Mouse (Mus musculus): Measurements from ENCODE around the gene Pusl1. TPM values are rescaled to one million over a fixed set of nuclear protein-coding genes. Genes with fewer than 3 reads are reported as not detected.

Gene Pusl1
- total RNA-seq, 1 experiment from 2014 or later: 36.3 TPM

DNA sequence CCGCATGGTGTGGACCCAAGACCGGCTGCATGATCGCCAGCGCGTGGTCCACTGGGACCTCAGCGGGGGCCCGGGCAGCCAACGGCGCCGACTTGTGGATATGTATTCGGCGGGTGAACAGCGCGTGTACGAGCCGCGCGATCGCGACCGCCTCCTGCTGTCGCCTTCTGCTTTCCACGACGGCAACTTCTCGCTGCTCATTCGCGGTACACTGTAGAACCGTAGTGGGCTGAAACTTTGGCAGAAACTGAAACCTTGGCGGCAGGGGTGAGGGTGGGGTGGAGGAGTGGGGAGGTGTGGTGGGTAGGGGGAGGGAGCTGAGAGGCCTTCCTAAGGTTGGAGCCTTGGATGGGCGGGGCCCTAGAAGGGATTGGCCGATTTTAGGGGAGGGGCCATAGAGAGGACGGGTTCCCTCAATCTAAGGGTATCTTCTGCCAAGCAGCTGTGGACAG, 50.6 kb downstream of the Pusl1 start:
- peak; percentile 66 for DNase-seq

DNA sequence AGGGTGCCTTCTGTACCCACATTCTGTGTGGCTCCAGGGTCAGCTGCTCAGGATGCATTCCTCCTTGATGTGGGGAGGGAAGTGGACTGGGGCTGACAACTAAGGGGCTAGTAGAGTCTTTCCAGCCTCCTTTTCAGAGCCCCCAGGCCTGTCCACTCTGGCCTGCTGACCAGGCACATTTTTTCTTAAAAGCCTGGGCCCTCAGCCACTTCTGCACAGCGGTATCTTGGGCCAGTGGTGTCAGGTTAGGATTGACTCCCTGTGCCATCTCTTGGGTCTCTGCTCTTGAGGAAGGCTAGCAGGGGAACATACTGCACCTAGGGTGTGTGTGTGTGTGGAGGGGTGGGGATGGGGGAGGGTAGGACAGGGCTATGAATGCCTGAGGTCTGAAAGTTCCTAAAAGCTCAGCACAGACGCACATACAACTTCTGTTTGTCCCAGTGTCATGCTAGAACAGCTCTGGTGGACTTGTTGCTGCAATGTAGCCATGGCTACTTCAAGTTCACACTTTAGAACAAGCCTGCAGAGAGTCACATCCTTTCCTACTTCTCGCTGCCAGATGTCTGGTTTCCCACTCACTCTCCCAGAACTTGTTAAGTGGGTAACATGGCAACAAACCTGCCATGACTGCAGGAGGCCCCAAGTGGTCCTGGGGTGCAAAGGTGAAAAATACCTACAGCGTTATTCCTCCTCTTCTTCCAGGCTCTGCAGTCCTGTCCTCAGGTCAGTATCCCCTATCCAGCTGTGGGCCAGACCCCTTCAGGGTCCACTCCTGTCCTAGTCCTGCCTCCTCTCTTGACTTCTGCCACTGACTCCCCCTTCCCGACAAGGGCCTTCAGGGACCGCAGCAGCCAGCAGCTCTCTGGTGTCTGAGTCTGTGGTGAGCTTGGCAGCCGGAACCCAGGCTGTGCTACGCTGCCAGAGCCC, 51.2 kb downstream of the Pusl1 start:
- DNase-seq: no peak

DNA sequence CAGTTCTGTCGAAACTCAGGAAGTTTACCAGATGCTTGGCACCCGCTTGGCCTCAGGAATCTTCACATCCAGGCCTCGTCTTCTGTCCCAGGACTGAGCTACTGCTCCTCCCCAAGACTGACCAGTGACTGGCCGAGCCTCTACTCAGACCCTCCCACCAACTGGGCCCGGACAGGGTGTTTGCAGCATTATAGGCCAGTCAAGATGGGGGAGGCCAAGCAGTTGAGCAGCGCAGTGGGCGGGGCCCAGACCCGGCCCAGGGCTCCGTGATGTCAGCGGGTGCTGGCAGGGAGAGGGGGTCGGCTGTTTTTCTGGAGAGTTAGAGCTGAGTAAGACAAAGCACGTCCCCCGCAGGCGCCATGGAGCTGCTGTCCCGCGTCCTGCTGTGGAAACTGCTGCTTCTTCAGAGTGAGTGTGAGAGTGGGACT, 52.1 kb downstream of the Pusl1 start, which contains the start of gene Mxra8:
TSS of gene Mxra8 (plus strand) at position 198 of the 428 bp plus-strand sequence.
- DNase-seq: peak; percentile 78

DNA sequence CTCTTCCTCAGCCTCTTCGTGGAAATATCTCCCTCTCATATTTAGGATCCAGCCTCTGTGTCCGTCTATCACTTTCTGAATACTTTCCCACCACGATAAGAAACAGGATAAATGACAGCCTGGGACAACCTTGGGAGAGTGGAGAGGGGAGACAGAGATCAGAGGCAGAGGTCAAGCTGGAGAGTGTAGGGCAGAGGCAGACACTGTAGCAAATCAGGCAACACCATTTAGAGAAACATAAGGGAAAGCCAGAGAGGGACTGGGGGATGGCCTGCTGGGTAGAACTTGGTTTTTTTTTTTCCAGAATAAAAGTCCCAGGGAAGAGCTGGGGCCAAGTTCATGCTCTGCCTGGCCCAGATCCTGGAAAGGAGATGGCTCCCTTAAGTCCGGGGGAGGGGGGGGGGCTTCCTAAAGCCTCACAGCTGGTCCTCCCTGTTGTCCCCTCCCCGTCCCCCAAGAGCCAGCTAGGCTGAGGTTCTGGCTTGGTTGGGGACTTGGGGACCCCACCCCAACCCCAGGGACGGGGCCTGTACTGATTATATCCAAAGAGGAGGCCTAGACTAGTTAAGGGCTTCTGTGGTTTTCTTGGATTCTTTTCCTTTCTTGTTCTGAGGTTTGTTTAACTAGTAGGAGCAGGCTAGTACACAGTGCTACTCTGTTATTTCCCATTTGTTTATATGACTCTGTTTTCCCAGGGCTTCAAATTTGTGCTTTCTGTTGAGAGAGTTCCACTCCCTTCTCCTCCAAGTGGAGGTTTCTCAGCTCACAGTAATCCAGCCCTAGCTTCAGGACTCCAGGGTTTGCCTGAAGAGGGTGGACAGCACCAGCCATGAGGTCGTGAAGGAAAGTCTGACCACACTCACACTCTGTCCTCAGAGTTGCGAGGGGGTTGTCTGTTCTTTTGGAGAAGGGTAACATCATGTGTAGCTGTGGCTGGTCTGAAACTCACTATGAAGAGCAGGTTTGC, 53.1 kb downstream of the Pusl1 start:
- no peak for DNase-seq

Small RNA genes within 50 kb of the gene (microRNA-seq; reads per million reads assigned to microRNA genes)
- gene Gm22991: 0 reads per million in 2 experiments

Other genes starting within 250 kb of the Pusl1 start
- not detected in 2 replicates for gene Gm10563, start 246.4 kb downstream of the Pusl1 start, total RNA-seq (2021)
- 3.7 and 4.2 TPM in 2 replicates for gene Mmp23, start 238.4 kb downstream of the Pusl1 start, total RNA-seq (2021)
- gene Mib2, start 222.6 kb downstream of the Pusl1 start, total RNA-seq (2021): 47.0 and 60.2 TPM in 2 replicates
- gene Fndc10, start 197.4 kb downstream of the Pusl1 start, total RNA-seq (2021): 50.8 and 67.4 TPM in 2 replicates
- 100 and 123 TPM in 2 replicates for gene Ssu72, start 187.0 kb downstream of the Pusl1 start, total RNA-seq (2021)
- gene Tmem240, start 157.0 kb downstream of the Pusl1 start, total RNA-seq (2021): 0.86 and 1.6 TPM in 2 replicates
- gene Atad3a, start 130.7 kb downstream of the Pusl1 start, total RNA-seq (2021): 91.0 and 98.7 TPM in 2 replicates
- 2.6 and 3.7 TPM in 2 replicates for gene Vwa1, start 117.1 kb downstream of the Pusl1 start, total RNA-seq (2021)
- gene Tmem88b, start 105.9 kb downstream of the Pusl1 start, total RNA-seq (2021): 0.79 and 1.2 TPM in 2 replicates
- gene Ankrd65, start 101.3 kb downstream of the Pusl1 start, total RNA-seq (2021): not detected in 2 replicates
- 126 and 163 TPM in 2 replicates for gene Mrpl20, start 88.9 kb downstream of the Pusl1 start, total RNA-seq (2021)
- gene Ccnl2, start 79.3 kb downstream of the Pusl1 start, total RNA-seq (2021): 150 and 170 TPM in 2 replicates
- gene Aurkaip1, start 60.5 kb downstream of the Pusl1 start, total RNA-seq (2021): 135 and 160 TPM in 2 replicates
- 38.1 and 50.3 TPM in 2 replicates for gene Mxra8, start 52.1 kb downstream of the Pusl1 start, total RNA-seq (2021)
- 63.2 and 64.6 TPM in 2 replicates for gene Dvl1, start 44.4 kb downstream of the Pusl1 start, total RNA-seq (2021)
- gene Tas1r3, start 28.4 kb downstream of the Pusl1 start, total RNA-seq (2021): 0.52 and 0.55 TPM in 2 replicates
- gene Cptp, start 22.3 kb downstream of the Pusl1 start, total RNA-seq (2021): 13.8 and 23.0 TPM in 2 replicates
- gene Ints11, start 22.2 kb downstream of the Pusl1 start, total RNA-seq (2021): 32.4 and 36.9 TPM in 2 replicates
- 23.6 and 27.1 TPM in 2 replicates for gene Acap3, start within 50 bp of the Pusl1 start, total RNA-seq (2021)
- 71.7 and 76.6 TPM in 2 replicates for gene Ube2j2, start 52.0 kb upstream of the Pusl1 start, total RNA-seq (2021)
- gene C1qtnf12, start 70.5 kb upstream of the Pusl1 start, total RNA-seq (2021): 70.6 and 77.9 TPM in 2 replicates
- 6.6 and 9.7 TPM in 2 replicates for gene B3galt6, start 100.9 kb upstream of the Pusl1 start, total RNA-seq (2021)
- 248 and 275 TPM in 2 replicates for gene Sdf4, start 101.1 kb upstream of the Pusl1 start, total RNA-seq (2021)
- 1.5 TPM in 1 of 2 replicates, not detected in the other for gene Tnfrsf4, start 122.1 kb upstream of the Pusl1 start, total RNA-seq (2021)
- gene Tnfrsf18, start 134.4 kb upstream of the Pusl1 start, total RNA-seq (2021): not detected in 2 replicates
- 0.61 TPM in 1 of 2 replicates, not detected in the other for gene Ttll10, start 167.6 kb upstream of the Pusl1 start, total RNA-seq (2021)
- 13.5 and 16.7 TPM in 2 replicates for gene 9430015G10Rik, start 218.2 kb upstream of the Pusl1 start, total RNA-seq (2021)
- 0.18 TPM in 1 of 2 replicates, not detected in the other for gene Rnf223, start 238.7 kb upstream of the Pusl1 start, total RNA-seq (2021)

Data from adrenal gland, postnatal 25 days (tissue).